Mouse (Mus musculus) urinary bladder, postnatal 4 days (tissue): ENCODE results near the gene Rnf149.
A peak's percentile ranks its signal among the peaks of the same experiment; 100 is the strongest.

Experiments used
- DNase-seq, 2 experiments: peaks; one replicate each; pipeline ENCODE4 v3.0.0; 2021 to 2022; ENCODE audit warnings: low spot score in 2 of 2

The Rnf149 gene

GRCm38 (mm10) chr1:39575778-39576375 is 1.3 kb downstream of the Rnf149 start:
- no peak for DNase-seq

DNA sequence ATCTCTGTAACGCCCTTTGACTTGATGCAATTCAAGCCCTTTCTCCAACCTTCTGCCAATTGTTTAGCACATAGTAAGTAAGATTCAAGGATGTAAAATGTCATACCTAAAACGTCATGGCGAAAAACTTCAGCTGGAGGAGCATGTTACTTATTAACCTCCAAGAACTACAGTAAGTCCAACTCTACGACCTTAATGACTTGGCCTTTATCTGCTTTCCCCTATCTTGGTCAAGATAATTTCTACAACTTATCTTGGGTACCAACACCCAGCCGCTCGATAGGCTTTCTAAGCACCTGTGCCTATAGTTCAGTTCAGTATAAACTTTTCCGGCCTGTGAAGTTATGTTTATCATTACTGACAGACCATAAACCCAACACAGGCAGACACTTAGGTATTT is 3.3 kb downstream of the Rnf149 start:
- DNase-seq, result no peak

DNA sequence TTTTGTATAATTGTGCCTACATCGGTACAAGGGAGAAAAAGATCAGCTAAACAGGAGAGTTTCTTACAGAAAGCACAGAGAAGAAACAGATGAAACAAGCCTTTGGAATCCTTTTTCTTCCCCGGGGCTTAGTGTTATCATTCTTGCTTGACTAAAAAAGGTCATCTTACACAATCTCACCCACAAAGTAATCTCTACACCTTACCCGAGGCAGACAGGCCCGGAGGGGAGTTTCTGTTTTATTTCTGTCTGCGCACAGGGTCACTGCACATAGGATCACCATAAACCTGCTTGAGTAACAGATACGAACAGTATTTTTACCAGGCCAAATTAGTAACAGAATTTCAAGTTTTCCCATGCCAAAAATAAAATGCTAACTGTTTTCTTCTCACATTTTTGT is 5.6 kb downstream of the Rnf149 start:
- DNase-seq, result no peak

GRCm38 (mm10) chr1:39568079-39568478 is 9.1 kb downstream of the Rnf149 start:
- DNase-seq, result no peak

DNA sequence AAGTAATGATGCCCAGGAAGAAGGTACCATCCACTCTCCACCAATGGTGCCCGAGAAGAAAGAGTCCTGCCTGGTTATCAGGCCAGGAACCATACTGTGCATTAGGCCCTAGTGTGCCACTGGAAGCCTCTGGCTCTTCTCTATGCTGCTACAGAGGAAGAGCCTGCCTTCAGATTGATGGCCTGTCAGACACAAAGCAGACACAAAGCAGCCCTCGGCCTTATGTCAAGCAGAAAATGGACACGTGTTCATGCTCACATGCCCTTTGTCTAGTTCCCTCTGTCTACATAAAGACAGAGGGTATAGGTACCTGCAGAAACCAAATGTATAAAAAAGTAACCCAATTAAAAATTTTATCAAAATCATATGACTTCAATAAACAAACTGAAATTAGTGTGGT is 12.6 kb downstream of the Rnf149 start:
- DNase-seq, result no peak

GRCm38 (mm10) chr1:39563161-39563560 is 14.0 kb downstream of the Rnf149 start:
- DNase-seq, result no peak

DNA sequence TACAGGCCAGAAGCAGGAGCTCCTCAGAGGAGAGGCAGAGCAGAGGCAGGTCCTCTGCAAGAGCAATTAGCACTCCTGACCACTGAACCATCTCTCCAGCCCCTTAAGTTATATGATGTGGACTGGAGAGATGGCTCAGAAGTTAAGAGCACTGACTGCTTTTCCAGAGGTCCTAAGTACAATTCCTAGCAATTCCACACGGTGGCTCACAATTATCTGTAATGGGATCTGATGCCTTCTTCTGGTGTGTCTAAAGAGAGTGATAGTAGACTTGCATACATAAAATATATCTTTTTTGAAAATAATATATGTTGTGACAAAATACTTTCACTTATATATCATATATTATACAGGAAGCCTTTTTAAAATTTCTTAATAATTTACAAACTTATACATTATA is 15.3 kb downstream of the Rnf149 start:
- no peak for DNase-seq

GRCm38 (mm10) chr1:39559009-39559408 is 18.2 kb downstream of the Rnf149 start:
- no peak for DNase-seq

DNA sequence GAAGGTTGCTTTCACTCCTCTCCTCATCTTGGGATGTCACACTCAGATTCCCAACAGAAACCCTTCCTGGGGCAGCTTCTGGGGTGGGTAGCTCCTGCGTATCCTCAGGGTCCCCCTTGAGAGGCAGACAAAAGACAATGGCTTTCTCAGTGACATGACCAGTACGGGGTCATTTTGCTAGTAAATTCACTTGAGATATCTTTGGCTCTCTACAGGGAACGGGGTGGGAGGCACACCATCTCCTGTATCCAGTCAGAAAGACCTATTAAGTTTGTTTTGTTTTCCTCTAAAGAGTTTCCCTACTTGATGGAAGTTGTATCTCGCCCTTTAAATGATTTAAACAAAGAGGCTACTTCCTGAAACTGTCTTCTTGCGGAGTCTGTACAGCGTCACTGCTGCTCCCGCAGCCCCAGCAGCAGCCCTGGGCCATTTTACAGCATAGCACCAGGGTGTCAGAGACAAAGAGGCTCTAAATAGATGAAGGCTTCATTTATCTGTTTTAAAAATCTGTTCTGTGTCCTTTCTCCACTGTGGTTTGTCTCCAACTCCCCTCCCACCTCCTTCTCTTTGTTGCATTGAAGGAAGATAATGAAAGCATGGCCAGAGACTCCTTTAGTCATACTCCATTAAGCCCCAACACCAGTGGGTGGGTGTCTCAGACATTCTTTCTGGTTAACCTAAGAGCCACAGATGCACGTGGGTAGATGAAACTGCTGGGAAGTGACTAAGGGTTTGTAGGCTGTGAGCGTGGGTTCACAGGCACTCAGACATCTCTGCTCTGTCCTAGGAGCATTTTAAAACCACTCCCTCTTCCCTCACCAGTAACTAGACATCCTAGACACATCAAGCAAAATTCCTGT is 21.4 kb downstream of the Rnf149 start:
- no peak for DNase-seq

DNA sequence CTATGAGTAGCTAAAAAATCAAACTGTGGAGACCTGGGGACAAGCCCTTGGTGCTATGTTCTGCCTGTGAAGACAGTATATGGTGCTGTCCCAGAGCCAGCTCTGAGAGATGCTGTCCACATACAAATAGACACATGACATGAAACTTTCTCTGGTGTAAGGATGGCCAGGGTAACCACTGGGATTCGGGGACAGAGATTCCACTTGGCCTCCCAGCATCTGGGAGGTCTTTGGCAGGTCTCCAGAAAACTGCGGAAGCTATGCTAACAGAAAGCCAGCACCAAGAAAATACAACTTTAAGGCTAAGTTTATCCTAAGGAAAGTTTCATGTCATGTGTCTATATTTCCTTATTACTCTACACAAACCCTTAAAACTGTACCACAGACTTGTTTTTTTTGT is 27.4 kb downstream of the Rnf149 start:
- DNase-seq, result no peak

DNA sequence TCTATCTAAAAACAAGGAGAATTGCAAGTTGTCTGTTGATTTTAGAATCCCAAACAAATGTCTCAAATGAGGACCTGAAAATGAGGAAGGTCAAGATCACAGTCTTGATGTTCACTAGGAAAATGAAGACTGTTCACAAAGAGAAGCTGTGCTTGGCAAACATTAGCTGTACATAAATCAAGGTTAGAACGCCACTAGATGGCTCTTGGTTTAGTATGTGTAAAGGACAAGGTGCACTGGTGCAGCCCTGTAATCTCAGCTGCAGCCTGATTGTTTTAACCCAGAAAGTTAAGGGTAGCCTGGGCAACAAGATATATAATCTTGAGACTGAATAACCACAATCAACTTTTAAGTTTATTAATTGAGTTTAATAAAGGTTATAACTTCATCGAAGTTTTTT is 30.0 kb downstream of the Rnf149 start:
- no peak for DNase-seq

DNA sequence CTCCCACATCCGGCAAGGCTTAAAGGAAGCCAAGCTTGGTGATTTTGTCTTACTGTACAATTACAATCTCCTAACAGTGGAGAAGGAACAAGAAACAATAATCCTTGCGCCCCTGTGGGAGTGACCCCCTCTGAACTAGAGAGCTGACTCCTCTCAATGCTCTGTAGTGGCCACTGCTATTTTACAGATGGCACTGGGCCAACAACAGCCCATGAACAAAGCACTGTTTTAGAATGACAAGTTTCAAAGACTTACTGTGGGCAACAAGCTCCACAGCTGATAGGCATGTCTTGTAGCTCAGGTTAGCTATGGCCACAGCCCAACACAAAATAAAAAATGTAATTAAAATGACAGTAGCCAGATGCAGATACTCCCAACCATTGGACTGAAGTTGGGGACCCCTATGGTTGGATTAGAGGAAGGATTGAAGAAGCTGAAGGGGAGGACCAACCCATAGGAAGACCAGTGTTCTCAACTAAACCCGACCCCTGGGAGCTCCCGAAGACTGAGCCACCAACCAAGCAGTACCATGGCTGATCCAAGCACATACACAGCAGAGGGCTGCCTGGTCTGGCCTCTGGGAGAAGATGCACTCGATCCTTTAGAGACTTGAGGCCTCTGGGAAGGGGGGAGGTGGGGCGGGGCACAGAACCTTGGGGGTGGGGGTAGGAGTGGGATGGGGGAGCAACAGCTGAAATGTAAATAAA is 30.9 kb downstream of the Rnf149 start:
- DNase-seq, result no peak

- no peak for DNase-seq
These were observed 31.6 kb downstream of the Rnf149 start for GRCm38 (mm10) chr1:39545589-39545988.

- DNase-seq, result no peak
These were observed 36.6 kb downstream of the Rnf149 start for GRCm38 (mm10) chr1:39540592-39540991.

GRCm38 (mm10) chr1:39537631-39538380 is 39.4 kb downstream of the Rnf149 start:
- no peak for DNase-seq

DNA sequence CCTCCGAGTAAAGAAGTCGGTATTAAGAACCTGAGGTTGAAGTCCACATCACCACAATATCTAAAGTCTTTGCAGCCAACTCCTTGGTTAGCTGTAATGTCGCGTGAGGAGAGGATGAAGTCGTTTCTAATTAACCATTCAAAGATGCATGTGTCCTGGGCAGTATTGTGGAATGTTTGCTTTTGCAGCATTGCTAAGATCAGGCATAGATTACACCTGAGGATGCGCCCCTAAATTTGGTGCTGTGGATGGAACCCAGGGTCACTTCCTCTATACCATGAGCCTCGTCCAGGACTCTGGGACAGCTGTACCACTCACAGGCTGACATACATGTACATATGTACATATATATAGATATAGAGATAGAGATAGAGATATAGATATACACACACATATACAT is 40.5 kb downstream of the Rnf149 start:
- no peak for DNase-seq

GRCm38 (mm10) chr1:39535515-39536311 is 41.5 kb downstream of the Rnf149 start:
- peak; percentile 96 to 97 for DNase-seq

- DNase-seq, result no peak
These were observed 42.4 kb downstream of the Rnf149 start, which contains the start of gene Cnot11 for GRCm38 (mm10) chr1:39534831-39535230. TSS of gene Cnot11 (plus strand) at chr1:39534992.

DNA sequence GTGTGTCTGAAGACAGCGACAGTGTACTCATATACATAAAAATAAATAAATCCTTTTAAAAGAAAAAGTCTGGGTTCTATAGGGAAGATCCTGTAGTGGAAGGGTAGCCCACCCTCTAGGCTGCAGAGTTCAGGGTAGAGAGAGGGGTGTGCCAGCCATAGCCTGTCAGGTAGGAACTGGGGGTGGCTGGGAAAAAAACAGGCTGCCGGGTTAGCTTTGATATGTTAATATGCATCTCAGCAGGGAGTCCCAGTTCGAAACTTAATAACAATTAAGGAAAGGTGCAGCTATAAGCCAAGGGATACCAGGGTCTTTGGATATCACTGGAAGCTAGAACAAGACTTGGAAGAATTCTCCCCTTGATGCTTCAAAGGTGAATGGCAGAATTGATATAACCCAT is 43.3 kb downstream of the Rnf149 start:
- no peak for DNase-seq

- DNase-seq, result no peak
These were observed 46.2 kb downstream of the Rnf149 start for GRCm38 (mm10) chr1:39531036-39531435.
